ENCODE assay signal across 8 mouse cellular contexts in genomic region chr5:137352011-137352975, GRCm38 (mm10). TPM values are rescaled to one million over a fixed set of nuclear protein-coding genes. Genes with fewer than 3 reads are reported as not detected.
A peak's percentile ranks its signal among the peaks of the same experiment; 100 is the strongest.
DNase-seq lines count a peak whose midpoint lies in the region; ATAC-seq lines count a peak whose summit lies in the region.

No protein-coding gene starts in this region.

- no peak overlapping the region for H3K27ac ChIP-seq in forebrain, embryonic 11.5 days (ENCODE audit: low read depth, low read length)
- H3K27ac ChIP-seq in hindbrain, embryonic 14.5 days, result no peak overlapping the region
- H3K27ac ChIP-seq in liver, embryonic 12.5 days, result no peak overlapping the region
- H3K27ac ChIP-seq in neural tube, embryonic 15.5 days (replicated peaks), result no peak overlapping the region

- H3K4me1 ChIP-seq in forebrain, embryonic 11.5 days (replicated peaks; ENCODE audit: control insufficient read depth, insufficient read depth, low read length), result peaks cover 22% of the 10 kb centered on the region
- peaks cover 19% of the 10 kb centered on the region for H3K4me1 ChIP-seq in hindbrain, embryonic 14.5 days (replicated peaks; ENCODE audit: control insufficient read depth, insufficient read depth, low read length)
- H3K4me1 ChIP-seq in liver, embryonic 12.5 days, result peaks cover 18% of the 10 kb centered on the region
- peaks cover 43% of the 10 kb centered on the region for H3K4me1 ChIP-seq in neural tube, embryonic 15.5 days

- DNase-seq in adrenal gland, postnatal 10 days, result peak; percentile 43
- no peak for DNase-seq in adrenal gland, adult 18-20 months (ENCODE audit: low spot score in 2 of 2)
- no peak for DNase-seq in forebrain, embryonic 11.5 days (ENCODE audit: low spot score)
- DNase-seq in hindbrain, embryonic 14.5 days (ENCODE audit: low spot score), result no peak
- no peak for DNase-seq in urinary bladder, postnatal 36 days (ENCODE audit: low spot score in 2 of 2)

- H3K27me3 ChIP-seq in forebrain, embryonic 11.5 days (ENCODE audit: control insufficient read depth, insufficient read depth, low read length), result no peaks in the 10 kb centered on the region
- H3K27me3 ChIP-seq in hindbrain, embryonic 14.5 days (ENCODE audit: control insufficient read depth, insufficient read depth, low read length), result peaks cover 19% of the 10 kb centered on the region
- peaks cover 65% of the 10 kb centered on the region for H3K27me3 ChIP-seq in liver, embryonic 12.5 days (replicated peaks)
- H3K27me3 ChIP-seq in neural tube, embryonic 15.5 days (replicated peaks), result peaks cover 26% of the 10 kb centered on the region

- peak overlapping the region; percentile 97 for H3K9ac ChIP-seq in forebrain, embryonic 11.5 days (ENCODE audit: low read length)
- H3K9ac ChIP-seq in hindbrain, embryonic 14.5 days, result peak overlapping the region; percentile 29; the same call in 1 of the 2 replicates
- peak overlapping the region; percentile 28; the same call in 1 of the 2 replicates for H3K9ac ChIP-seq in liver, embryonic 12.5 days
- no peak overlapping the region for H3K9ac ChIP-seq in neural tube, embryonic 15.5 days (replicated peaks)

- ATAC-seq in forebrain, embryonic 11.5 days (replicated peaks; ENCODE audit: low FRiP score), result no peak
- ATAC-seq in hindbrain, embryonic 14.5 days (ENCODE audit: low FRiP score), result no peak
- no peak for ATAC-seq in liver, embryonic 12.5 days
- no peak for ATAC-seq in neural tube, embryonic 15.5 days (ENCODE audit: low FRiP score)
- no peak for ATAC-seq in megakaryocyte-erythroid progenitor cell, adult 5-6 weeks (replicated peaks; ENCODE audit: low FRiP score, low TSS enrichment, poor library complexity, severe bottlenecking)

- peak overlapping the region; percentile 88 for H3K4me3 ChIP-seq in forebrain, embryonic 11.5 days (ENCODE audit: low read depth, low read length)
- peak overlapping the region; percentile 61 for H3K4me3 ChIP-seq in hindbrain, embryonic 14.5 days (replicated peaks; ENCODE audit: low read length)
- peak overlapping the region; percentile 61 for H3K4me3 ChIP-seq in liver, embryonic 12.5 days
- peak overlapping the region; percentile 54 for H3K4me3 ChIP-seq in neural tube, embryonic 15.5 days (replicated peaks)

- no peaks in the 10 kb centered on the region for H3K9me3 ChIP-seq in forebrain, embryonic 11.5 days (ENCODE audit: control insufficient read depth, low read length)
- H3K9me3 ChIP-seq in hindbrain, embryonic 14.5 days (ENCODE audit: control insufficient read depth, low read length), result no peaks in the 10 kb centered on the region
- no peaks in the 10 kb centered on the region for H3K9me3 ChIP-seq in liver, embryonic 12.5 days (replicated peaks)
- no peaks in the 10 kb centered on the region for H3K9me3 ChIP-seq in neural tube, embryonic 15.5 days (replicated peaks)

- WGBS in forebrain, embryonic 11.5 days, result 23% methylated on average over 16 of the region's 16 CpGs
- WGBS in hindbrain, embryonic 14.5 days, result 20% methylated on average over 16 of the region's 16 CpGs
- 31% methylated on average over 16 of the region's 16 CpGs for WGBS in liver, embryonic 12.5 days (ENCODE audit: insufficient replicate concordance)
- 26% methylated on average over 16 of the region's 16 CpGs for WGBS in neural tube, embryonic 15.5 days

- H3K36me3 ChIP-seq in forebrain, embryonic 11.5 days (ENCODE audit: control insufficient read depth, insufficient read depth, low read length), result peaks cover 12% of the 10 kb centered on the region; the same call in 1 of the 2 replicates
- peaks cover 6% of the 10 kb centered on the region for H3K36me3 ChIP-seq in hindbrain, embryonic 14.5 days (replicated peaks; ENCODE audit: control insufficient read depth, insufficient read depth)
- H3K36me3 ChIP-seq in liver, embryonic 12.5 days, result peaks cover 32% of the 10 kb centered on the region
- no peaks in the 10 kb centered on the region for H3K36me3 ChIP-seq in neural tube, embryonic 15.5 days

- peak overlapping the region; percentile 90 for H3K4me2 ChIP-seq in forebrain, embryonic 11.5 days (ENCODE audit: low read depth, low read length, severe bottlenecking)
- H3K4me2 ChIP-seq in hindbrain, embryonic 14.5 days (replicated peaks), result peak overlapping the region; percentile 95
- H3K4me2 ChIP-seq in liver, embryonic 12.5 days, result peak overlapping the region; percentile 61
- peak overlapping the region; percentile 94 for H3K4me2 ChIP-seq in neural tube, embryonic 15.5 days

RNA-seq across cellular contexts. Expression of gene Ephb4, which starts 2.4 kb away (rescaled TPM):
- 10 to 100 TPM; 71.9 to 73.6 TPM for total RNA-seq in adrenal gland, postnatal 10 days (2021)
- 10 to 100 TPM; 42.4 to 47.0 TPM for total RNA-seq in adrenal gland, adult 18-20 months (2021)
- polyA plus RNA-seq in forebrain, embryonic 11.5 days (2014; fragmentation: Nextera tagmentation; extraction: Ambion mirVana), result 34.6 and 35.0 TPM in 2 replicates
- 8.7 and 9.0 TPM in 2 replicates for polyA plus RNA-seq in hindbrain, embryonic 14.5 days (2014; fragmentation: Nextera tagmentation; extraction: Ambion mirVana)
- polyA plus RNA-seq in liver, embryonic 12.5 days (2016; fragmentation: Nextera tagmentation; extraction: Ambion mirVana), result 14.2 and 15.7 TPM in 2 replicates
- polyA plus RNA-seq in neural tube, embryonic 15.5 days (2015; fragmentation: Nextera tagmentation; extraction: Ambion mirVana), result 6.9 and 11.5 TPM in 2 replicates
- total RNA-seq in megakaryocyte-erythroid progenitor cell, adult 5-6 weeks (2014; fragmentation: Nextera tagmentation), result 1.4 TPM in 1 of 2 replicates, not detected in the other
- 0.08 TPM in 1 of 2 replicates, not detected in the other for total RNA-seq in megakaryocyte-erythroid progenitor cell, adult 5-6 weeks (2017)

RNA-seq across cellular contexts. Expression of gene Slc12a9, which starts 18.9 kb away (rescaled TPM):
- 10 to 100 TPM in 1 of 2 experiments, 1 to 10 TPM in 1; 9.2 to 12.6 TPM for total RNA-seq in adrenal gland, postnatal 10 days (2021)
- total RNA-seq in adrenal gland, adult 18-20 months (2021), result 1 to 10 TPM; 8.4 to 8.6 TPM
- polyA plus RNA-seq in forebrain, embryonic 11.5 days (2014; fragmentation: Nextera tagmentation; extraction: Ambion mirVana), result 9.9 and 10.5 TPM in 2 replicates
- 14.9 and 17.6 TPM in 2 replicates for polyA plus RNA-seq in hindbrain, embryonic 14.5 days (2014; fragmentation: Nextera tagmentation; extraction: Ambion mirVana)
- polyA plus RNA-seq in liver, embryonic 12.5 days (2016; fragmentation: Nextera tagmentation; extraction: Ambion mirVana), result 5.0 and 5.8 TPM in 2 replicates
- polyA plus RNA-seq in neural tube, embryonic 15.5 days (2015; fragmentation: Nextera tagmentation; extraction: Ambion mirVana), result 26.5 and 26.8 TPM in 2 replicates
- 2.2 and 3.0 TPM in 2 replicates for total RNA-seq in megakaryocyte-erythroid progenitor cell, adult 5-6 weeks (2014; fragmentation: Nextera tagmentation)
- 1.1 and 3.3 TPM in 2 replicates for total RNA-seq in megakaryocyte-erythroid progenitor cell, adult 5-6 weeks (2017)

RNA-seq across cellular contexts. Expression of gene Trip6, which starts 38.1 kb away (rescaled TPM):
- total RNA-seq in adrenal gland, postnatal 10 days (2021), result 10 to 100 TPM; 33.6 to 36.8 TPM
- total RNA-seq in adrenal gland, adult 18-20 months (2021), result 10 to 100 TPM; 30.1 to 39.4 TPM
- polyA plus RNA-seq in forebrain, embryonic 11.5 days (2014; fragmentation: Nextera tagmentation; extraction: Ambion mirVana), result 50.1 and 56.7 TPM in 2 replicates
- 11.1 and 12.2 TPM in 2 replicates for polyA plus RNA-seq in hindbrain, embryonic 14.5 days (2014; fragmentation: Nextera tagmentation; extraction: Ambion mirVana)
- polyA plus RNA-seq in liver, embryonic 12.5 days (2016; fragmentation: Nextera tagmentation; extraction: Ambion mirVana), result 16.8 and 18.7 TPM in 2 replicates
- 14.0 and 26.0 TPM in 2 replicates for polyA plus RNA-seq in neural tube, embryonic 15.5 days (2015; fragmentation: Nextera tagmentation; extraction: Ambion mirVana)
- 21.8 and 27.9 TPM in 2 replicates for total RNA-seq in megakaryocyte-erythroid progenitor cell, adult 5-6 weeks (2014; fragmentation: Nextera tagmentation)
- total RNA-seq in megakaryocyte-erythroid progenitor cell, adult 5-6 weeks (2017), result 19.6 and 29.9 TPM in 2 replicates

RNA-seq across cellular contexts. Expression of gene Srrt, which starts 44.8 kb away (rescaled TPM):
- total RNA-seq in adrenal gland, postnatal 10 days (2021), result 100 to 1,000 TPM; 130 to 173 TPM
- 100 to 1,000 TPM; 169 to 174 TPM for total RNA-seq in adrenal gland, adult 18-20 months (2021)
- polyA plus RNA-seq in forebrain, embryonic 11.5 days (2014; fragmentation: Nextera tagmentation; extraction: Ambion mirVana), result 190 TPM in 2 replicates
- polyA plus RNA-seq in hindbrain, embryonic 14.5 days (2014; fragmentation: Nextera tagmentation; extraction: Ambion mirVana), result 75.0 and 81.0 TPM in 2 replicates
- 125 and 128 TPM in 2 replicates for polyA plus RNA-seq in liver, embryonic 12.5 days (2016; fragmentation: Nextera tagmentation; extraction: Ambion mirVana)
- polyA plus RNA-seq in neural tube, embryonic 15.5 days (2015; fragmentation: Nextera tagmentation; extraction: Ambion mirVana), result 90.7 and 94.3 TPM in 2 replicates
- 308 and 381 TPM in 2 replicates for total RNA-seq in megakaryocyte-erythroid progenitor cell, adult 5-6 weeks (2014; fragmentation: Nextera tagmentation)
- 409 and 443 TPM in 2 replicates for total RNA-seq in megakaryocyte-erythroid progenitor cell, adult 5-6 weeks (2017)

RNA-seq across cellular contexts. Expression of gene Ufsp1, which starts 57.9 kb away (rescaled TPM):
- 10 to 100 TPM in 1 of 2 experiments, 1 to 10 TPM in 1; 7.6 to 11.5 TPM for total RNA-seq in adrenal gland, postnatal 10 days (2021)
- 10 to 100 TPM in 1 of 2 experiments, 1 to 10 TPM in 1; 8.8 to 10.2 TPM for total RNA-seq in adrenal gland, adult 18-20 months (2021)
- polyA plus RNA-seq in forebrain, embryonic 11.5 days (2014; fragmentation: Nextera tagmentation; extraction: Ambion mirVana), result 6.8 and 8.0 TPM in 2 replicates
- polyA plus RNA-seq in hindbrain, embryonic 14.5 days (2014; fragmentation: Nextera tagmentation; extraction: Ambion mirVana), result 22.3 and 22.6 TPM in 2 replicates
- 11.9 and 12.5 TPM in 2 replicates for polyA plus RNA-seq in liver, embryonic 12.5 days (2016; fragmentation: Nextera tagmentation; extraction: Ambion mirVana)
- polyA plus RNA-seq in neural tube, embryonic 15.5 days (2015; fragmentation: Nextera tagmentation; extraction: Ambion mirVana), result 29.0 and 29.5 TPM in 2 replicates
- total RNA-seq in megakaryocyte-erythroid progenitor cell, adult 5-6 weeks (2014; fragmentation: Nextera tagmentation), result 9.0 and 11.4 TPM in 2 replicates
- total RNA-seq in megakaryocyte-erythroid progenitor cell, adult 5-6 weeks (2017), result 5.2 and 6.0 TPM in 2 replicates
